In genomic region chr2:58566410-58567065, GRCm38 (mm10) we compare ENCODE assay signal across 8 mouse cellular contexts. TPM values are rescaled to one million over a fixed set of nuclear protein-coding genes. Genes with fewer than 3 reads are reported as not detected.
DNase-seq lines count a peak whose midpoint lies in the region; ATAC-seq lines count a peak whose summit lies in the region.

No protein-coding gene starts in this region.

- no peaks in the 10 kb centered on the region for H3K27me3 ChIP-seq in hindbrain, embryonic 13.5 days

- 1% methylated on average over 61 of the region's 78 CpGs for WGBS in hindbrain, embryonic 13.5 days

- no peaks in the 10 kb centered on the region for H3K36me3 ChIP-seq in hindbrain, embryonic 13.5 days

- H3K9ac ChIP-seq in hindbrain, embryonic 13.5 days, result peak overlapping the region; percentile 92

- H3K4me3 ChIP-seq in hindbrain, embryonic 13.5 days, result peak overlapping the region; percentile 90

- H3K27ac ChIP-seq in hindbrain, embryonic 13.5 days, result peak overlapping the region; percentile 99

- H3K9me3 ChIP-seq in hindbrain, embryonic 13.5 days, result no peaks in the 10 kb centered on the region

- peak; percentile 63 for DNase-seq in MN1 (ENCODE audit: low spot score)
- peak; percentile 64 for DNase-seq in cerebellum, adult 8-10 months
- peak; percentile 43 to 61 for DNase-seq in frontal cortex, postnatal 36 days (ENCODE audit: low spot score in 2 of 2)
- DNase-seq in layer of hippocampus, postnatal 36 days, result peak; percentile 57 to 60
- peak; percentile 47 for DNase-seq in lung, postnatal 25 days (ENCODE audit: low spot score)
- DNase-seq in retina, postnatal 7 days (ENCODE audit: low read depth, low spot score), result peak; percentile 42
- DNase-seq in urinary bladder, postnatal 10 days (ENCODE audit: low spot score), result peak; percentile 16

- H3K4me2 ChIP-seq in hindbrain, embryonic 13.5 days, result peak overlapping the region; percentile 73

- peaks cover 56% of the 10 kb centered on the region for H3K4me1 ChIP-seq in hindbrain, embryonic 13.5 days (replicated peaks)

- ATAC-seq in hindbrain, embryonic 13.5 days (ENCODE audit: low FRiP score), result peak; percentile 70

RNA-seq across cellular contexts. Expression of gene Acvr1, which starts 0.4 kb away (rescaled TPM):
- polyA plus RNA-seq in hindbrain, embryonic 13.5 days (2015; fragmentation: Nextera tagmentation; extraction: Ambion mirVana), result 4.2 and 4.9 TPM in 2 replicates
- 10 to 100 TPM; 46.4 to 50.5 TPM for total RNA-seq in layer of hippocampus, postnatal 36 days (2021)

RNA-seq across cellular contexts. Expression of gene Upp2, which starts 0.6 kb away (rescaled TPM):
- 13.2 and 13.4 TPM in 2 replicates for polyA plus RNA-seq in hindbrain, embryonic 13.5 days (2015; fragmentation: Nextera tagmentation; extraction: Ambion mirVana)
- 10 to 100 TPM; 32.0 to 35.9 TPM for total RNA-seq in layer of hippocampus, postnatal 36 days (2021)

Comparison
In these comparisons a context has a peak if more than half of its experiments do, and no peak if none do; other contexts are left out.
1. Peak in every context shown above with its lines: DNase-seq, ATAC-seq, H3K4me3 ChIP-seq and H3K27ac ChIP-seq.